Comparison of ENCODE assay signal across 9 mouse cellular contexts in genomic region chr4:86911576-86912341, GRCm38 (mm10). TPM values are rescaled to one million over a fixed set of nuclear protein-coding genes. Genes with fewer than 3 reads are reported as not detected.
DNase-seq lines count a peak whose midpoint lies in the region; ATAC-seq and TF ChIP-seq lines count a peak whose summit lies in the region.
"Had no signal": no experiment of that assay in that cellular context is flagged by ENCODE, and none has a peak within 500 bp of the region (broad histone marks: within the 10 kb centered on the region; RNA-seq: fewer than 3 reads in every experiment).

No protein-coding gene starts in this region.

- peak overlapping the region; percentile 22; the same call in 1 of the 2 replicates for H3K4me2 ChIP-seq in forebrain, embryonic 11.5 days (ENCODE audit: low read depth, low read length, severe bottlenecking)
- H3K4me2 ChIP-seq in forebrain, embryonic 15.5 days (replicated peaks), result no peak overlapping the region
- no peak overlapping the region for H3K4me2 ChIP-seq in midbrain, embryonic 16.5 days (ENCODE audit: low read length)
- no peak overlapping the region for H3K4me2 ChIP-seq in hindbrain, postnatal 0 days (ENCODE audit: low read depth, low read length)
- H3K4me2 ChIP-seq in stomach, embryonic 16.5 days (ENCODE audit: low read depth, low read length), result no peak overlapping the region
- H3K4me2 ChIP-seq: liver, embryonic 15.5 days had no signal

- WGBS in forebrain, embryonic 11.5 days, result 17% methylated on average over 18 of the region's 18 CpGs
- WGBS in forebrain, embryonic 15.5 days, result 16% methylated on average over 18 of the region's 18 CpGs
- 15% methylated on average over 18 of the region's 18 CpGs for WGBS in midbrain, embryonic 10.5 days
- 16% methylated on average over 18 of the region's 18 CpGs for WGBS in midbrain, embryonic 16.5 days
- 25% methylated on average over 18 of the region's 18 CpGs for WGBS in hindbrain, postnatal 0 days
- 28% methylated on average over 18 of the region's 18 CpGs for WGBS in stomach, embryonic 16.5 days

- no peaks in the 10 kb centered on the region for H3K27me3 ChIP-seq in forebrain, embryonic 11.5 days (ENCODE audit: control insufficient read depth, insufficient read depth, low read length)
- no peaks in the 10 kb centered on the region for H3K27me3 ChIP-seq in forebrain, embryonic 15.5 days
- no peaks in the 10 kb centered on the region for H3K27me3 ChIP-seq in midbrain, embryonic 10.5 days (ENCODE audit: low read depth, poor library complexity, severe bottlenecking)
- no peaks in the 10 kb centered on the region for H3K27me3 ChIP-seq in midbrain, embryonic 16.5 days (ENCODE audit: control insufficient read depth, insufficient read depth, low read depth, low read length)
- no peaks in the 10 kb centered on the region for H3K27me3 ChIP-seq in hindbrain, postnatal 0 days (ENCODE audit: insufficient read depth, low read length)
- no peaks in the 10 kb centered on the region for H3K27me3 ChIP-seq in stomach, embryonic 16.5 days (ENCODE audit: control insufficient read depth, insufficient read depth, low read length)
- H3K27me3 ChIP-seq: liver, embryonic 15.5 days had no signal

- no peak overlapping the region for H3K9ac ChIP-seq in forebrain, embryonic 11.5 days (ENCODE audit: low read length)
- no peak overlapping the region for H3K9ac ChIP-seq in forebrain, embryonic 15.5 days (replicated peaks)
- H3K9ac ChIP-seq in midbrain, embryonic 16.5 days (ENCODE audit: low read depth, low read length), result no peak overlapping the region
- H3K9ac ChIP-seq in hindbrain, postnatal 0 days (replicated peaks; ENCODE audit: low read length), result no peak overlapping the region
- H3K9ac ChIP-seq in stomach, embryonic 16.5 days (ENCODE audit: low read length), result peak overlapping the region; percentile 50; the same call in 1 of the 2 replicates
- H3K9ac ChIP-seq: liver, embryonic 15.5 days had no signal

- H3K27ac ChIP-seq in forebrain, embryonic 11.5 days (ENCODE audit: low read depth, low read length), result no peak overlapping the region
- no peak overlapping the region for H3K27ac ChIP-seq in forebrain, embryonic 15.5 days (replicated peaks)
- H3K27ac ChIP-seq in midbrain, embryonic 10.5 days (replicated peaks), result no peak overlapping the region; the same call in 1 of the 2 replicates
- H3K27ac ChIP-seq in midbrain, embryonic 16.5 days (ENCODE audit: low read length), result no peak overlapping the region
- H3K27ac ChIP-seq in hindbrain, postnatal 0 days, result no peak overlapping the region
- no peak overlapping the region for H3K27ac ChIP-seq in stomach, embryonic 16.5 days (ENCODE audit: low read length)
- H3K27ac ChIP-seq: liver, embryonic 15.5 days had no signal

- peak; percentile 59 for DNase-seq in forebrain, embryonic 11.5 days (ENCODE audit: low spot score)
- DNase-seq in midbrain, embryonic 10.5 days (ENCODE audit: low spot score), result peak; percentile 34
- no peak for DNase-seq in hindbrain, postnatal 0 days (ENCODE audit: low spot score)
- no peak for DNase-seq in natural killer cell, adult 2 months (ENCODE audit: low spot score in 2 of 2)
- no peak for DNase-seq in B cell, adult 2 months

- H3K4me1 ChIP-seq in forebrain, embryonic 11.5 days (replicated peaks; ENCODE audit: control insufficient read depth, insufficient read depth, low read length), result no peaks in the 10 kb centered on the region; the same call in 1 of the 2 replicates
- no peaks in the 10 kb centered on the region for H3K4me1 ChIP-seq in forebrain, embryonic 15.5 days
- H3K4me1 ChIP-seq in midbrain, embryonic 10.5 days, result peaks cover 10% of the 10 kb centered on the region
- H3K4me1 ChIP-seq in midbrain, embryonic 16.5 days (ENCODE audit: control insufficient read depth, insufficient read depth, low read length), result peaks cover 2% of the 10 kb centered on the region
- no peaks in the 10 kb centered on the region for H3K4me1 ChIP-seq in hindbrain, postnatal 0 days (ENCODE audit: insufficient read depth, low read length)
- H3K4me1 ChIP-seq in stomach, embryonic 16.5 days (ENCODE audit: control insufficient read depth, insufficient read depth, low read length), result peaks cover 5% of the 10 kb centered on the region

- no peaks in the 10 kb centered on the region; the same call in 1 of the 2 replicates for H3K9me3 ChIP-seq in forebrain, embryonic 11.5 days (ENCODE audit: control insufficient read depth, low read length)
- no peaks in the 10 kb centered on the region for H3K9me3 ChIP-seq in forebrain, embryonic 15.5 days
- H3K9me3 ChIP-seq in midbrain, embryonic 10.5 days (replicated peaks), result no peaks in the 10 kb centered on the region
- no peaks in the 10 kb centered on the region for H3K9me3 ChIP-seq in midbrain, embryonic 16.5 days (replicated peaks; ENCODE audit: control insufficient read depth, low read length, poor library complexity, severe bottlenecking)
- no peaks in the 10 kb centered on the region for H3K9me3 ChIP-seq in hindbrain, postnatal 0 days (ENCODE audit: low read length)
- H3K9me3 ChIP-seq in stomach, embryonic 16.5 days (replicated peaks; ENCODE audit: control insufficient read depth, low read length), result no peaks in the 10 kb centered on the region
- H3K9me3 ChIP-seq: liver, embryonic 15.5 days had no signal

- no peaks in the 10 kb centered on the region for H3K36me3 ChIP-seq in forebrain, embryonic 11.5 days (ENCODE audit: control insufficient read depth, insufficient read depth, low read length)
- H3K36me3 ChIP-seq in forebrain, embryonic 15.5 days, result no peaks in the 10 kb centered on the region
- no peaks in the 10 kb centered on the region for H3K36me3 ChIP-seq in midbrain, embryonic 10.5 days
- no peaks in the 10 kb centered on the region for H3K36me3 ChIP-seq in midbrain, embryonic 16.5 days (ENCODE audit: control insufficient read depth, insufficient read depth, low read length)
- H3K36me3 ChIP-seq in hindbrain, postnatal 0 days (ENCODE audit: insufficient read depth, low read length), result no peaks in the 10 kb centered on the region
- no peaks in the 10 kb centered on the region for H3K36me3 ChIP-seq in stomach, embryonic 16.5 days (ENCODE audit: control insufficient read depth, insufficient read depth, low read length)
- H3K36me3 ChIP-seq: liver, embryonic 15.5 days had no signal

- no peak overlapping the region for H3K4me3 ChIP-seq in forebrain, embryonic 11.5 days (ENCODE audit: low read depth, low read length)
- no peak overlapping the region for H3K4me3 ChIP-seq in forebrain, embryonic 15.5 days
- H3K4me3 ChIP-seq in midbrain, embryonic 10.5 days, result no peak overlapping the region
- H3K4me3 ChIP-seq in midbrain, embryonic 16.5 days (ENCODE audit: low read depth, low read length), result no peak overlapping the region
- no peak overlapping the region for H3K4me3 ChIP-seq in hindbrain, postnatal 0 days (ENCODE audit: low read length)
- no peak overlapping the region for H3K4me3 ChIP-seq in stomach, embryonic 16.5 days (replicated peaks; ENCODE audit: low read length)
- H3K4me3 ChIP-seq: liver, embryonic 15.5 days had no signal

- TF ChIP-seq CTCF in hindbrain, postnatal 0 days (IDR thresholded peaks at IDR 0.05; ENCODE audit: low read depth), result no peak

- ATAC-seq in forebrain, embryonic 11.5 days (replicated peaks; ENCODE audit: low FRiP score), result no peak
- ATAC-seq in forebrain, embryonic 15.5 days (replicated peaks), result no peak
- ATAC-seq in midbrain, embryonic 16.5 days, result no peak
- 0 out of 2 replicates have a peak, but pooled peaks have one; percentile 24 for ATAC-seq in hindbrain, postnatal 0 days
- ATAC-seq in stomach, embryonic 16.5 days (ENCODE audit: insufficient read depth, low FRiP score), result no peak

RNA-seq across cellular contexts. Expression of gene Acer2, which starts 37.6 kb away (rescaled TPM):
- 8.4 and 8.7 TPM in 2 replicates for polyA plus RNA-seq in forebrain, embryonic 11.5 days (2014; fragmentation: Nextera tagmentation; extraction: Ambion mirVana)
- 10.8 and 11.3 TPM in 2 replicates for polyA plus RNA-seq in forebrain, embryonic 15.5 days (2015; fragmentation: Nextera tagmentation; extraction: Ambion mirVana)
- polyA plus RNA-seq in midbrain, embryonic 10.5 days (2016; fragmentation: Nextera tagmentation; extraction: Ambion mirVana), result 5.3 and 7.1 TPM in 2 replicates
- 22.0 and 22.7 TPM in 2 replicates for polyA plus RNA-seq in midbrain, embryonic 16.5 days (2015; fragmentation: Nextera tagmentation; extraction: Ambion mirVana)
- 8.7 and 9.6 TPM in 2 replicates for total RNA-seq in hindbrain, postnatal 0 days (2014; rRNA removed)
- polyA plus RNA-seq in hindbrain, postnatal 0 days (2015; fragmentation: Nextera tagmentation; extraction: Ambion mirVana), result 8.9 and 9.5 TPM in 2 replicates
- 22.5 and 24.2 TPM in 2 replicates for polyA plus RNA-seq in stomach, embryonic 16.5 days (2015; fragmentation: Nextera tagmentation; extraction: Ambion mirVana)

RNA-seq across cellular contexts. Expression of gene Rps6, which starts 54.5 kb away (rescaled TPM):
- polyA plus RNA-seq in forebrain, embryonic 11.5 days (2014; fragmentation: Nextera tagmentation; extraction: Ambion mirVana), result 636 and 656 TPM in 2 replicates
- 414 and 432 TPM in 2 replicates for polyA plus RNA-seq in forebrain, embryonic 15.5 days (2015; fragmentation: Nextera tagmentation; extraction: Ambion mirVana)
- polyA plus RNA-seq in midbrain, embryonic 10.5 days (2016; fragmentation: Nextera tagmentation; extraction: Ambion mirVana), result 583 and 651 TPM in 2 replicates
- 320 and 367 TPM in 2 replicates for polyA plus RNA-seq in midbrain, embryonic 16.5 days (2015; fragmentation: Nextera tagmentation; extraction: Ambion mirVana)
- 805 and 881 TPM in 2 replicates for total RNA-seq in hindbrain, postnatal 0 days (2014; rRNA removed)
- 338 and 363 TPM in 2 replicates for polyA plus RNA-seq in hindbrain, postnatal 0 days (2015; fragmentation: Nextera tagmentation; extraction: Ambion mirVana)
- polyA plus RNA-seq in stomach, embryonic 16.5 days (2015; fragmentation: Nextera tagmentation; extraction: Ambion mirVana), result 556 and 729 TPM in 2 replicates

Comparison
In these comparisons a context has a peak if more than half of its experiments do, and no peak if none do; other contexts are left out.
1. DNase-seq: peak in forebrain, embryonic 11.5 days (single experiment) and midbrain, embryonic 10.5 days (single experiment); none in hindbrain, postnatal 0 days (single experiment), natural killer cell, adult 2 months (0 of 2) and B cell, adult 2 months (0 of 2).